Mouse (Mus musculus): Measurements from ENCODE around the gene Ccdc77. TPM values are rescaled to one million over a fixed set of nuclear protein-coding genes. Genes with fewer than 3 reads are reported as not detected.
"Not testable (repeated sequence)": the region's sequence is repeated elsewhere in the genome, so short reads cannot be mapped to it uniquely, and the experiment has no call there.

Ccdc77 gene
- total RNA-seq, 2 experiments from 2014 or later, result 2.5 to 2.7 TPM

GRCm38 (mm10) chr6:120312443-120312842 lies 51.7 kb downstream of the Ccdc77 start:
- DNase-seq (ENCODE audit: low spot score), result no peak

- no peak for DNase-seq (ENCODE audit: low spot score)
Measured at GRCm38 (mm10) chr6:120309787-120310186, 54.4 kb downstream of the Ccdc77 start.

DNA sequence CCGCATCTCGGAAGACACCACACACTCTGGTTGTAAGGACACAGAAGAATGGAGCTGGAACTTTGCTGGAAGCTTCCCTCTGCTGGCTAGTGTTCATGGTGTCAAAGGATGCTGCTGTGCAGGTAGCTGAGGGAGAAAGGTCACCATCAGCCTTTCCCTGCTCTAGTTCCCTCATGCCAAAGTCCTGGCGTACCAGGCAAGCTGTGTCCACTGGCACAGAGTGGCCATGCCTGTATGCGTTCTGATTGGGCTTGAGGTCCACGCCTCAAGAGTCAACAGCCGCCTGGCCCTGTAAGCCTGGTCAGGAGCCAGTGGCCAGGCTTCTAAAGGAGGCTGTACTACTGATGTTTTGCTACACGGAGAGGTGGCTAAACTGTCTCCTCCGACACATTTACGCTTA lies 54.8 kb downstream of the Ccdc77 start:
- no peak for DNase-seq (ENCODE audit: low spot score)

DNA sequence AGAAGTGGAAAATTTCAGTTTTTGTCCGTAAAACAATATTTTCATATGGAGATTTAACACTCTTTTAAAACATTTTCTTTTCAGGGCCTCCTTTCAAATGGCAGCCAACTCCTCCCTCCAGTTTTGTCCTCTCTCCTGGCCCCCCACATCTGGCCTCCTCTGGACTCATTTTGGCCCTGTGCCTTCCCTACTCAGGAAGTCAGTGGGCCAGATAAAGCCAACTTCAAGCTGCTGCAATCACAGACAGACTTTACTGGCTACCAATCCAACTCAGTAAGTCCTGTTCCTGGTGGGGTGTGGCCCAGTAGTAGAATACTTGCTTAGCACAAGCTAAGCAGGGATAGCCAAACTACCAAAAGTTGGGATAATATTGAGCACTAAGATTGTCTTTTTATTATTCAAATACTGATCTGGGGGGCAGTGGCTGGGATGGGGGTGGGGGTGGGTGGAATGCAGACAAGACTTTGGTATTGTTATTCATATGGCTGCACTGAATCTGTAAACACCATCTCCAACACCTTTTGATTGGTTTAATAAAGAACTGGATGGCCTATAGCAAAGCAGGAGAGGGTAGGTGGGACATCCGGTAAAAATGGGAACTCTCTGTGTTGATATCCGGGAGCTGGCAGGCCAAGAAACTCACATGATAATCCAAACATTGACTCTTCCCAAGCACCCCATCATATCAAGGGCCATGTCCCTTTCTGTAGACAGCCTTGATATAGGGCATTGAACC lies 57.1 kb downstream of the Ccdc77 start:
- DNase-seq (ENCODE audit: low spot score), result no peak

DNA sequence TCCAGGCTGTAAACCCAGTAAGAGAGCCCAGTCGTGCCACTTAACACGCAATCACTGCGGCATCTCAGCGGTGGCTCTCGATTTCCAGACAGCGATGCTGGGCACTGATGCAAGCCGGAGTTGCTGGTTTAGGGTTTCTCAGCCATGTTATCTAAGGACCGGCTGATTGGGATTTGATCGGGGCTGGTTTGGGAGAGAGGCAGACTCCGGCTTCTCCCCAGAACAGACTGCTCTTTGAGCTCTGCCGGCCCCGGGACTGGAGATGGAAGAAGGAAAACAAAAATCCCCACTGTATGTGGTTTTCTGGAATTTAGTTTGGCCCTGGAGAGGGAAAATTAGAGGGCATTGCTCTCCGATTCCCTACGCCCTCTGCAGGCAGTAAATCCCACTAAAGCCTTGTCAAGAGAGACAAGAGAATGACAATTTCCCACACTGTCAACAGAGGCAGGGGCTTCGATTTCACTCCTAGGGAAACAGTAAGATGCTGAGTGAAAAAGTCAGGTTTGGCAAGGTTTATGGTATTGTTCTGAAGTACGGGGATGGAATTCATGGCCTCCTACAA lies 61.3 kb downstream of the Ccdc77 start:
- DNase-seq (ENCODE audit: low spot score), result peak; percentile 5

GRCm38 (mm10) chr6:120301137-120301536 lies 63.0 kb downstream of the Ccdc77 start:
- DNase-seq (ENCODE audit: low spot score), result peak; percentile 22

DNA sequence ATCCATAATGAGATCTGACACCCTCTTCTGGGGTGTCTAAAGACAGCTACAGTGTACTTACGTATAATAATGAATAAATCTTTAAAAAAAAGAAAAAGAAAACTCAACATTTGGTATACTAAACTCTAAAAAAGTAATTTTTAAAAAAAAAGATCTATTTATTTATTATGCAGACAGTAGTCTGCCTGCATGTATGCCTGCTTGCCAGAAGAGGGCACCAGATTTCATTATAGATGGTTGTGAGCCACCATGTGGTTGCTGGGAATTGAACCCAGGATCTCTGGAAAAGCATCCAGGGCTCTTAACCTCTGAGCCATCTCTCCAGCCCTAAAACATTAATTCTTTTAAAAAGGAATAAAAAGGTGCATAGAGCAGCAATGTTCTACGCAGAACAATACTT lies 67.6 kb downstream of the Ccdc77 start:
- not testable (repeated sequence) for DNase-seq (ENCODE audit: low spot score)

- no peak for DNase-seq (ENCODE audit: low spot score)
Measured at GRCm38 (mm10) chr6:120294785-120295133, 69.4 kb downstream of the Ccdc77 start.

DNA sequence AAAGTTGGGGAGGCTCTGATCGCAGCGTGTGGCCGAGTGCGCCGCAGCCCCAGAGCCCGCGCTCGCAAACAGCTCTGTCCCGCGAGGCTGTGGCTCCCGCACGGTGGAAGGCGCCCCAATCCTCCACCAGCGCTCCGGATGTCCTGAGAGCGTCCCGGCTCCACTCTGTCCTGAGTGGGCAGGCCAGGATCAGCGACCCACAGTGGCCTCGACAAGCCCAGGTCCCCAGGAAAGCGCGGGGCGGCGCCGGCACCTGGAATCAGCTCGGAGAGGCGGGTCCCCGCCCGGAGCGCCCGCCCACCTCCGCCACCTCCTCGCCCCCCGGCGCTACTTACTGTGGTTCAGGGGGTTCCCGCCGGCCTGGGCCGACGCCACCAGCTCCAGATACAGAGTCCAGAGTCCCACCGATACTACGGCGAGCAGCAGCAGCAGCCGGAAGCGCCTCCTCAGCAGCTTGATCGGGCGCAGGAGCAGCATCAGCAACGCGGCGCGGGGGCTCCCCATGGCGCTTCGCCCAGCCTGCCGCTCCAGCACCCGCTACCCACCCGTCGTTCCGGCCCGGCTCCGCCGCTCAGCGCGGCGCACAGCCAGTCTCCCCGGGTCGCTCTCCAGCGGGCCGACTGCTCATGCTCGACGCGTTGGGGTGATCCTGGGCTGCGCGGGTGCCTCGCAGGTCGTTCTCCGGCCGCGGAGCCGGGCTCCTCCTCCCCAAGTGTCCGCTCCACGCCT lies 70.0 kb downstream of the Ccdc77 start, which contains the start of the genes D330020A13Rik and B4galnt3:
Gene D330020A13Rik (plus strand): TSS at position 309 of the 729 bp plus-strand sequence.
Gene B4galnt3 (minus strand): TSS at position 504 of the 729 bp plus-strand sequence.
- DNase-seq (ENCODE audit: low spot score), result no peak

DNA sequence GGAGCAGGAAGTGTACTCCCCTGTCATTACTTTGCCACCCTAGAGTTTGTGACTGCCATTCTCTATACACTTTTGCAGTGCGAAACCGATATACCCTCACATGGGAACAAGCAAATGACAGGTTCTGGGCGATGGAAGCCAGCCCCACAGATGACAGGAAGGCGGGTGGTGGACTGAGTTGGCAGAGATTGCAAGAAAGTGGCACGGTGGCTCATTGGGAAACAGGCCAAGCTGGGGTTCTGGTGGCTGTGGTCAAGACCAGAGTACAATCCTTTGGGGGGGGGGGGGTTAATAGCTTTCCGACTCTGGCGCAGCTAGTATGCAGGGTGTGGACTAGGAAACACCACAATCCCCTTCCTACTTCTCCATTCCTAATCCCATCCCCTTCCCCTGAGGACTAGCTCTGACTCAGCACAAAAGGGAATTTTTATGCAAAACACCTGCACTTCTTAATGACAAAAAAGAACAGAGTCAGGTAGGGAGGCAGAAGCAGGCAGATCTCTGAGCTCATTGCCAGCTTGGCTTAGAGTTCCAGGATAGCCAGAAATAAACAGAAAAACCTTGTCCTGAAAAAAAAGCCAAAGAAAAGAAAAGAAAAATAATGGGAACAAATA lies 72.7 kb downstream of the Ccdc77 start:
- DNase-seq (ENCODE audit: low spot score), result no peak

- DNase-seq (ENCODE audit: low spot score), result no peak
Measured at GRCm38 (mm10) chr6:120289430-120289829, 74.7 kb downstream of the Ccdc77 start.

DNA sequence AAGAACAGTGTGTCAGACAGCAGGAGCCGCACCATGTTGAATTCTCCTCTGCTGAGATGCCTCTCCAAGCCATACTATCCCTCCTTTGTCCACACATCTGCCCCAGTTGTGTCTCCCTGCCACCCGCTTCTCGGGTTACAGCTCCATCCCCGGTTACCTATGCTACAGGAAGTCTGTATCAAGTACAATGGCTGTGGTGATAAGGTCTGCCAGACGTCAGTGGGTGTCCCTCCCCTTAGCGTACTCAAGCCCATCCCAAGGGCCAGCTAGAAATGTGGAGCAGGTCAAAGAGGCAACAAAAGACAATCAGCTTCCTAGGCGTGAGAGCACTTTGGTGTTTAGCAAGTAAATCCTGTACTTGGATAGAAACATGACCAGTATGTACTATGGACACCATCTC lies 75.6 kb downstream of the Ccdc77 start:
- DNase-seq (ENCODE audit: low spot score), result no peak

DNA sequence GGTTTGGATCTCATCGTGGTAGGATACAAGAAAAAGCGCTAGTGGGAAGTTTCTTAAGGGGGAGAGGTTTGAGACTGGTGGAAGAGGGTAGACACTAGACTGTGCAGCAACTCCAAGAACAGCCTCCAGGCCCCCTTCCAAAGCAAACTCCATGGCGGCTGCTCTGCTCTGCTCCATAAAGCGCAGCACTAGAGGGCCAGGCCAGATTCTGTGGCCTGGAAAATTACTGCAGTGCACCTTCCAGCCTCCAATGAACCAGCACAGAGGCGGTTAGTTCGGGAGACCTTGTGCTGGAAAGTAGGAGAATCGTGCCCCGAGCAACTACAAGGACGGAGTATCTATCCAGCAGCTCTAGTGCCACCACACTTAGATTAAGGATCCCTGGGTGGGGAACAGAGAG lies 76.9 kb downstream of the Ccdc77 start:
- DNase-seq (ENCODE audit: low spot score), result no peak

DNA sequence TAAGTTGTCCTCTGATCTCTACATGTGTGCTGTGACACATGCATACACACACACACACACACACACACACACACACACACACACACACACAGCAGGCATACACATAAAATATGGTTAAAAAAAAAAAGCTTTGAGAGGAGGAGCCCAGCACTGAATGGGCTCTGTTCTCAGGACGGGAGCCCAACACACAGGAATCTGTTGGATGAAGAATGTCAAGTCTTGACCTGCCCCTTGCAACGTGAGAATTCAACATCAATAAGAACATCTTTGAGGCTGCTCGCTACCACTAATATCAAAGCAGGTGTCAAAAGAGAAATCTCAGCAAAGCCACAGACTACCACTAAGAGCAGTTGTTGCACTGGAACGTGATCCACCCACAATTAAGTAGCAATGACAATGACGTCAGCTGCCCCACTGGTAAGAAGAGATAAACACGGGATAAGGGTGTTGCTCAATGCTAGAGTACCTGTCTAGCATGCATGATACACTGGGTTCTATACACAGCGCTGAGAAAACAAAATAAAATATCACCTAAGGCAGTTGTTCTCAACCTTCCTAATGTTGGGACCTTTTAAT lies 87.2 kb downstream of the Ccdc77 start:
- DNase-seq (ENCODE audit: low spot score), result no peak

GRCm38 (mm10) chr6:120275301-120275700 lies 88.9 kb downstream of the Ccdc77 start:
- no peak for DNase-seq (ENCODE audit: low spot score)

- peak; percentile 59 for DNase-seq (ENCODE audit: low spot score)
Measured at GRCm38 (mm10) chr6:120274887-120275286, 89.3 kb downstream of the Ccdc77 start.

Other genes starting within 250 kb of the Ccdc77 start
- not detected for gene D330020A13Rik, start 70.0 kb downstream of the Ccdc77 start, total RNA-seq (2021)
- gene B4galnt3, start 69.8 kb downstream of the Ccdc77 start, total RNA-seq (2021), result 1 to 10 TPM in 1 of 2 experiments, under 1 TPM in 1; 0.98 to 1.1 TPM
- 10 to 100 TPM; 18.3 to 20.4 TPM for gene Kdm5a, start 250 bp downstream of the Ccdc77 start, total RNA-seq (2021)
- 1 to 10 TPM; 1.3 to 1.4 TPM for gene Il17ra, start 98.9 kb upstream of the Ccdc77 start, total RNA-seq (2021)
- not detected for gene Tmem121b, start 129.4 kb upstream of the Ccdc77 start, total RNA-seq (2021)
- 10 to 100 TPM; 19.9 to 26.1 TPM for gene Hdhd5, start 166.9 kb upstream of the Ccdc77 start, total RNA-seq (2021)